Mouse (Mus musculus) erythroid progenitor cell, adult 5-6 weeks (primary cell): ENCODE results near the gene Lypd8. TPM values are rescaled to one million over a fixed set of nuclear protein-coding genes. Genes with fewer than 3 reads are reported as not detected.
"Not testable (repeated sequence)": the region's sequence is repeated elsewhere in the genome, so short reads cannot be mapped to it uniquely, and the experiment has no call there.

ENCODE experiments used
- ATAC-seq: replicated peaks from 2 replicates; pipeline ENCODE4 v1.8.0; 2016; ENCODE audit warnings: moderate number of reproducible peaks, mild to moderate bottlenecking, moderate TSS enrichment, inconsistent platforms; ENCODE audit not compliant: poor library complexity, low FRiP score, severe bottlenecking
- total RNA-seq, 2 experiments: library from RNA; stranded (forward) in 1 of 2; stranded (reverse) in 1 of 2; fragments of 150-400 nt in 1 of 2; fragments of 186-747, 209-891 nt in 1 of 2; gene quantifications; 2 replicates each; pipeline versions ENCODE4 v1.2.3 to v1.2.4; 2015 to 2017; ENCODE audit warnings: low replicate concordance in 2 of 2

Gene Lypd8
- total RNA-seq (2015; ENCODE audit: low replicate concordance) (not detected in 2 replicates), total RNA-seq (2017; ENCODE audit: low replicate concordance) (not detected in 2 replicates)

GRCm38 (mm10) chr11:58378763-58379278, at the start of gene Lypd8:
Gene Lypd8, plus strand, starts transcription at chr11:58379043.
- 0 out of 2 replicates have a peak, but pooled peaks have one; percentile 12 for ATAC-seq

- ATAC-seq: peak; percentile 53
Observed at GRCm38 (mm10) chr11:58329906-58330275, 49.0 kb upstream of the Lypd8 start.

- peak; percentile 89 for ATAC-seq
Observed at GRCm38 (mm10) chr11:58330276-58331148, 48.3 kb upstream of the Lypd8 start, which contains the start of the genes Zfp672 and Sh3bp5l. Gene Zfp672, minus strand, starts transcription at chr11:58330339. Gene Sh3bp5l, plus strand, starts transcription at chr11:58330724.

- peak; percentile 13 for ATAC-seq
Observed at GRCm38 (mm10) chr11:58331149-58331495, 47.7 kb upstream of the Lypd8 start.

- no peak for ATAC-seq
Observed at GRCm38 (mm10) chr11:58331546-58331945, 47.3 kb upstream of the Lypd8 start.

GRCm38 (mm10) chr11:58334746-58335145, 44.1 kb upstream of the Lypd8 start:
- ATAC-seq: no peak

- no peak for ATAC-seq
Observed at GRCm38 (mm10) chr11:58346745-58347144, 32.1 kb upstream of the Lypd8 start.

- ATAC-seq: no peak
Observed at GRCm38 (mm10) chr11:58350628-58351027, 28.2 kb upstream of the Lypd8 start.

- ATAC-seq: peak; percentile 63
Observed at GRCm38 (mm10) chr11:58351179-58351578, 27.7 kb upstream of the Lypd8 start.

- ATAC-seq: peak; percentile 84
Observed at GRCm38 (mm10) chr11:58352681-58353548, 25.9 kb upstream of the Lypd8 start.

- ATAC-seq: no peak
Observed at GRCm38 (mm10) chr11:58353709-58354108, 25.1 kb upstream of the Lypd8 start.

- ATAC-seq: no peak
Observed at GRCm38 (mm10) chr11:58354476-58354875, 24.4 kb upstream of the Lypd8 start.

GRCm38 (mm10) chr11:58354927-58355326, 23.9 kb upstream of the Lypd8 start:
- no peak for ATAC-seq

- ATAC-seq: no peak
Observed at GRCm38 (mm10) chr11:58357042-58357441, 21.8 kb upstream of the Lypd8 start.

GRCm38 (mm10) chr11:58357844-58358534, 20.9 kb upstream of the Lypd8 start:
- peak; percentile 35 for ATAC-seq

GRCm38 (mm10) chr11:58362562-58362961, 16.3 kb upstream of the Lypd8 start:
- ATAC-seq: not testable (repeated sequence)

- ATAC-seq: no peak
Observed at GRCm38 (mm10) chr11:58364454-58364853, 14.4 kb upstream of the Lypd8 start.

- ATAC-seq: not testable (repeated sequence)
Observed at GRCm38 (mm10) chr11:58366191-58366590, 12.7 kb upstream of the Lypd8 start.

GRCm38 (mm10) chr11:58377273-58377672, 1.6 kb upstream of the Lypd8 start:
- no peak for ATAC-seq

GRCm38 (mm10) chr11:58377686-58378085, 1.2 kb upstream of the Lypd8 start:
- no peak for ATAC-seq
